Mouse (Mus musculus): ENCODE results near the gene Sf3a3. TPM values are rescaled to one million over a fixed set of nuclear protein-coding genes. Genes with fewer than 3 reads are reported as not detected.

Gene Sf3a3
- polyA plus RNA-seq, 1 experiment from 2014 or later = 37.1 TPM

DNA sequence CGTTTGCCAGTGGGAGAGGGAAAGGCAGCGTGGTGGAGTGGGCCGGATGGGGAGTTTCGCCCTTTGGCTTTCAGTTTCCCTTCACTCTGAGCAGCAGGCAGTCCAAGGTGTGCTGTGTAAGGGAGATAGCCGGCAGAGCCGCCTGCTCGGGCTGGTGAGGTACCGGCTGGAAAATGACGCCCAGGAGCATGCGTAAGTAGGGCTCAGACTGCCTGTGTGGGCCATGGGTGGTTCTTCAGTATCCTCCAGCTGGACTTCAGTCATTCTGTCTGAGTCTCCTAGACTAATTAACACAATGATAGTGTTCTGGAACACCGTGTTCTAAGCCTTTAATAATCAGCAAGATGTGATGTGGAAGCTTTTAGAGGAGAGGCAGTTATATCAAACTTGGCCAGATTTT, 28.3 kb downstream of the Sf3a3 start:
- no peaks in the 10 kb centered on the region for H3K36me3 ChIP-seq (replicated peaks; ENCODE audit: insufficient read depth, low read length)
- H3K4me2 ChIP-seq (ENCODE audit: low read depth, low read length) = no peak overlapping the region
- 75% methylated on average over 11 of the region's 11 CpGs for WGBS (ENCODE audit: insufficient replicate concordance)
- no peaks in the 10 kb centered on the region for H3K9me3 ChIP-seq (ENCODE audit: low read length)
- DNase-seq (no peak), ATAC-seq (no peak)
- peaks cover 13% of the 10 kb centered on the region for H3K4me1 ChIP-seq (ENCODE audit: insufficient read depth)
- H3K27me3 ChIP-seq (ENCODE audit: insufficient read depth, low read length) = no peaks in the 10 kb centered on the region
- H3K27ac ChIP-seq (ENCODE audit: low read depth) = no peak overlapping the region
- no peak overlapping the region for H3K9ac ChIP-seq (replicated peaks)
- no peak for TF ChIP-seq EP300 (IDR thresholded peaks at IDR 0.05; ENCODE audit: low read depth)
- no peak overlapping the region for H3K4me3 ChIP-seq (ENCODE audit: low read depth, low read length)

DNA sequence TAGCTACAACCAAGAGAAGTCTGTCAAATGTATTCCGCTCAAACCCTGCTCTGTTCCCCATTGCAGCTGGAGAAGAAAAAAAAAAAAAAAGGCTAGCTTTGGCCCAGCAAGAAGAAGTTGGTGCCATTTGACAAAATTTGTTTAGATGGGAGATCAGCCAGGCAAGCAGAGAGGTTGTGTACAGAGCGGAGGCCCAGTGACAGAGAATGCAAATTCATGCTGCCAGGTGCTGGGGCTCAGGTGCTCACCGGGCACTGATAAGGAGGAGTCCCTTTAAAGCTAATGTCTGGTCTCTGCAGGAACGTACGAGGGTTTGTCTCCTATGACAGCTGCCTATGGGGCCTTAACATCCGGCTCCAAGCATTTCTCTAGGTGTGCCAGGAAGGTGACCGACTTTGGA, 32.0 kb downstream of the Sf3a3 start:
- H3K27ac ChIP-seq (ENCODE audit: low read depth) = 0 out of 2 replicates have a peak overlapping the region, but pooled peaks have one; percentile 2
- no peak overlapping the region for H3K4me2 ChIP-seq (ENCODE audit: low read depth, low read length)
- H3K36me3 ChIP-seq (replicated peaks; ENCODE audit: insufficient read depth, low read length) = no peaks in the 10 kb centered on the region
- no peak overlapping the region for H3K9ac ChIP-seq (replicated peaks)
- ATAC-seq (no peak), DNase-seq (no peak)
- TF ChIP-seq CTCF (IDR thresholded peaks at IDR 0.05; ENCODE audit: low read depth) (no peak), EP300 (IDR thresholded peaks at IDR 0.05; ENCODE audit: low read depth) (no peak)
- H3K4me3 ChIP-seq (ENCODE audit: low read depth, low read length) = no peak overlapping the region
- H3K27me3 ChIP-seq (ENCODE audit: insufficient read depth, low read length) = no peaks in the 10 kb centered on the region
- 69% methylated on average over 7 of the region's 7 CpGs for WGBS (ENCODE audit: insufficient replicate concordance)
- no peaks in the 10 kb centered on the region for H3K9me3 ChIP-seq (ENCODE audit: low read length)
- H3K4me1 ChIP-seq (ENCODE audit: insufficient read depth) = peaks cover 15% of the 10 kb centered on the region

DNA sequence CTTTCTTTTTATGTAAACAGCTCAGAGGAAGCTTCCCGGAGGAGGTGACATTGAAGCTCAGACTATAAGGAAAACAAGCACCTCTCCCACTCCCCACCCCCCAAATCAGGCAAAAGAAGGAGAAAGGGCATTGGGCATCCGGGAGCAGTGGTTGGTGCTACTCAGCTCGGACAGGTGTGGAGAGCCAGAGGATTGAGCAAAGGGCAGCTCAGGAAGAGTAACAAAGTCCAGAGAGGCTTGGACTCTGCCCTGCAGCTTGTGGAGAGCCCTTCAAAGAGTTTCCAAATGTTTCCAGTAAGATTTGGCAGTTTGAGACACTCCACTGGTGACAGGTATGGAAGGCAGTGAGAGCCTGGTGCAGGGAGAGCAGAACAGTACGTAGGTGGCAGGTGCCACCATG, 33.3 kb downstream of the Sf3a3 start:
- no peak overlapping the region for H3K4me2 ChIP-seq (ENCODE audit: low read depth, low read length)
- DNase-seq (no peak), ATAC-seq (peak; percentile 17; the same call in 1 of the 2 replicates)
- peak overlapping the region; percentile 77 for H3K27ac ChIP-seq (ENCODE audit: low read depth)
- WGBS (ENCODE audit: insufficient replicate concordance) = 64% methylated on average over 4 of the region's 4 CpGs
- H3K4me3 ChIP-seq (ENCODE audit: low read depth, low read length) = no peak overlapping the region
- H3K4me1 ChIP-seq (ENCODE audit: insufficient read depth) = peaks cover 23% of the 10 kb centered on the region
- no peaks in the 10 kb centered on the region for H3K9me3 ChIP-seq (ENCODE audit: low read length)
- no peak for TF ChIP-seq EP300 (IDR thresholded peaks at IDR 0.05; ENCODE audit: low read depth)
- no peak for TF ChIP-seq CTCF (IDR thresholded peaks at IDR 0.05; ENCODE audit: low read depth)
- no peaks in the 10 kb centered on the region for H3K27me3 ChIP-seq (ENCODE audit: insufficient read depth, low read length)
- no peaks in the 10 kb centered on the region for H3K36me3 ChIP-seq (replicated peaks; ENCODE audit: insufficient read depth, low read length)
- H3K9ac ChIP-seq (replicated peaks) = no peak overlapping the region

DNA sequence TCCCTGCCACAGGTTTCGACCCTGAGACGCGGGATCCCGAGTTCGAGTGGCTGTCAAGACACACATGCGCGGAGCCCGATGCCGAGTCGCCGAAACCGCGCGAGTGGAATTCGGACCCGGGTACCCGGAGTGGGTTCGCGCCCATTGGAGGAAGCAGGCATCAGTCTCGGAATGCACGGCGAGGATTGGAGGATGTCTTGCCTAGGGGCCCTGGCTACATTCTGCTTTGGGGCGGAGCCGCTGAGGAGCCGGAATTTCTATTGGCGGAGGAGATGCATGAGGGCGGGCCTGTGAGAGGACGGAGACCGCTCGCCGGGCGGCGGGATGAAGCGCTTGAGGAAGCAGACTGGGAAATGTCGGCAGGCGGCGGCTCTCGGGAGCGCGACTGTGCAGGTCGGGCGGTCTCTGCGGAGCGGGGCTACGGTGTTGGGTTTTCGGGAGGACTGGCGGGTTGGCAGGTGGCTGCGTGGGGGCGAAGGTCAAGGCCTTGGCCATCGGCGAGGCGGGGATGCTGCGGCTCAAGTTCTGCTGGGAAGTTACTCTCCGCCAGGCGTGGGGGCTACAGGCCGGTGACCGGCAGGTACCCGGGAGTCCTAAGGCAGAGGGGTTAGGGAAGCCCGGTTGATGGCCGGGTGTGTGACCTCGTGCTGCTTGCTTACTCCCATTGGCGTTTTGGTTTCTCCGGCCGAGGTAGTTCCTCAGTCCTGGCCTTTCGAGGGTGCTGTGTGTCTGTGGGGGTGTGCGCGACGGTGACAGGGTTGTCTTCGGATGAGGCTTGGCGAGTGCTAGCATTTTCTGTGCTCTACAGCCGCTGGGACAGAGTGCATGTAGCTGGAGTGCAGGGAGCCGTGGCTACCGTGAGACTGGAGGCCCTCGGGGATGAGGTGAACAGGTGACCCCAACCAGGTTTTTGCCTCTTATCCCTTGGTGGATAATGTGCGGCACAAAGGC, 37.0 kb downstream of the Sf3a3 start:
- Histone ChIP-seq H3K27ac (ENCODE audit: low read depth) (peak overlapping the region; percentile 79), H3K27me3 (ENCODE audit: insufficient read depth, low read length) (no peaks in the 10 kb centered on the region), H3K9me3 (ENCODE audit: low read length) (no peaks in the 10 kb centered on the region), H3K9ac (replicated peaks) (peak overlapping the region; percentile 75), H3K36me3 (replicated peaks; ENCODE audit: insufficient read depth, low read length) (no peaks in the 10 kb centered on the region; the same call in 1 of the 2 replicates), H3K4me3 (ENCODE audit: low read depth, low read length) (peak overlapping the region; percentile 80), H3K4me2 (ENCODE audit: low read depth, low read length) (peak overlapping the region; percentile 77), H3K4me1 (ENCODE audit: insufficient read depth) (peaks cover 46% of the 10 kb centered on the region)
- TF ChIP-seq CTCF (IDR thresholded peaks at IDR 0.05; ENCODE audit: low read depth) = peak; percentile 10; the same call in 1 of the 2 replicates
- TF ChIP-seq EP300 (IDR thresholded peaks at IDR 0.05; ENCODE audit: low read depth) = no peak
- WGBS (ENCODE audit: insufficient replicate concordance) = 1% methylated on average over 75 of the region's 75 CpGs
- peak; percentile 97 for ATAC-seq
- peak; percentile 97 for DNase-seq

DNA sequence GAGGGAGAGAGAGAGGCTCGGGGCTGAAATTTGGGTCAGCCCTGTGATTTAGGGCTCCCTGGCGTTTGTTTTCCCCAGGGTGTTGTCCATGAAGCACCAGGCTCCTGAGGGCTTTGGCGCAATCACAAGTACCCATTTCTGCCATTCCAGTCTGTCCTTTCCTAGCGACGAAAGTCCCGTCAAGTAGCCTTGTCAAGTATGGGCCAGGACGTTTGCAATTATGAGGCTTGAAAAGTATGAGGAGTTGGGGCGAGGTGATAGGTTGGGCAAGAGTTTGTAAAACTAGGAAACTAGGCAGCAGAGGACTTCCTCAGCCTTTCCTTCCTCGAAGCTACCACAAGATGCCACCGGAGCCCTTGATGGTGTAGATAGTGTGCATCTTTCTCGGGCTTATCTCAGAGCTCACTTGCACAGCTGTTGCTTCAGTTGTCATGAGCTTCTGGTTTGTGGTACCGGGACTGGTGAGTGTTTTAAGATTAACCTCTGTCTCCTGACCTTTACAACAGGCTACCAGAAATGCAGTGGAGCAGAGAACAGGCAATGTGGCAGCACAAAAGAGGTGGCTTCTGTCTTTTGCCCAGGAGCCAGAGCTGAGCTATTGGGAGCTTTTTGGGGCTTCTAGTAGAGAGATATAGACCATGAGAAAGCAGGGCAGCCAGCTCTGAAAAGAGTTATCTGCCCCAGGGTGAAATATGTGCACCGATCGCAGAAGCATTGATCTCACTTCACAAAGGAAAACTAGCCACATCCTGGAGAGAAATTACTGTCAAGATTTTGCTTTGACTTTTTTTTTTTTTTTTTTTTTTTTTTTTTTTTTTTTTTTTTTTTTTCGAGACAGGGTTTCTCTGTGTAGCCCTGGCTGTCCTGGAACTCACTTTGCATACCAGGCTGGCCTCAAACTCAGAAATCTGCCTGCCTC, 38.0 kb downstream of the Sf3a3 start:
- Histone ChIP-seq H3K36me3 (replicated peaks; ENCODE audit: insufficient read depth, low read length) (no peaks in the 10 kb centered on the region; the same call in 1 of the 2 replicates), H3K4me2 (ENCODE audit: low read depth, low read length) (peak overlapping the region; percentile 77), H3K9ac (replicated peaks) (peak overlapping the region; percentile 75), H3K27me3 (ENCODE audit: insufficient read depth, low read length) (no peaks in the 10 kb centered on the region), H3K27ac (ENCODE audit: low read depth) (peak overlapping the region; percentile 79), H3K4me3 (ENCODE audit: low read depth, low read length) (peak overlapping the region; percentile 80), H3K9me3 (ENCODE audit: low read length) (no peaks in the 10 kb centered on the region), H3K4me1 (ENCODE audit: insufficient read depth) (peaks cover 43% of the 10 kb centered on the region)
- TF ChIP-seq CTCF (IDR thresholded peaks at IDR 0.05; ENCODE audit: low read depth) (peak; percentile 52), EP300 (IDR thresholded peaks at IDR 0.05; ENCODE audit: low read depth) (peak; percentile 91)
- DNase-seq = peak; percentile 54
- ATAC-seq = peak; percentile 50
- WGBS (ENCODE audit: insufficient replicate concordance) = 4% methylated on average over 15 of the region's 15 CpGs
